Mouse (Mus musculus) brain, embryonic 14.5 days (tissue): Measurements from ENCODE around the gene Dock1.

ENCODE experiments used
- CTCF ChIP-seq: fragments of 200-500 bp; IDR thresholded peaks from 2 replicates; pipeline ENCODE4 v1.5.1; 2012; ENCODE audit warnings: inconsistent platforms, mild to moderate bottlenecking, moderate library complexity, borderline replicate concordance; ENCODE audit not compliant: insufficient read depth, insufficient read length; ENCODE audit errors: extremely low read depth
- POLR2A ChIP-seq: fragments of 200-500 bp; IDR thresholded peaks from 2 replicates; pipeline ENCODE4 v1.6.1; 2012; ENCODE audit warnings: mild to moderate bottlenecking, inconsistent platforms, borderline replicate concordance; ENCODE audit not compliant: poor library complexity, insufficient read depth, insufficient read length, severe bottlenecking; ENCODE audit errors: extremely low read depth

DNA sequence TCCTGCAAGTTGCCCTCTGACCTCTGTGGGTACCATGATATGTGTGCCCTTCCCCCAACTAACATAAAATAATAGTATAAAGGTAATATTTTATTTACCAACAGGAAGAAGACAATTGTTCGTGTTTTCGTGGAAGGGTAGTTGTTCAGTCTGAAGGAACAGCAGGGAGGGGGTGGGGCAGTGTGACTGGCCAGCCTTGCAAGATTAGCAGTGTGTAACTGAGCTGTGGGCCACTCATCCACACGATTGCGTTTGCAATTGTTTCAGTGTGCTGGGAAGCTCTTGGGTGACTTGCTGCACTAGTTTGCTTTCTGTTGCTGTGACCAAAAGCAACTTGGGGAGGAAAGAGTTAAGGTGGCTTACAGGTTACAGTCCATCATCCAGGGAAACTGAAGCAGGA is 7.4 kb downstream of the Dock1 start:
- TF ChIP-seq CTCF: no peak
- no peak for TF ChIP-seq POLR2A
